ENCODE assay signal across 28 mouse cellular contexts in the genomic region with DNA sequence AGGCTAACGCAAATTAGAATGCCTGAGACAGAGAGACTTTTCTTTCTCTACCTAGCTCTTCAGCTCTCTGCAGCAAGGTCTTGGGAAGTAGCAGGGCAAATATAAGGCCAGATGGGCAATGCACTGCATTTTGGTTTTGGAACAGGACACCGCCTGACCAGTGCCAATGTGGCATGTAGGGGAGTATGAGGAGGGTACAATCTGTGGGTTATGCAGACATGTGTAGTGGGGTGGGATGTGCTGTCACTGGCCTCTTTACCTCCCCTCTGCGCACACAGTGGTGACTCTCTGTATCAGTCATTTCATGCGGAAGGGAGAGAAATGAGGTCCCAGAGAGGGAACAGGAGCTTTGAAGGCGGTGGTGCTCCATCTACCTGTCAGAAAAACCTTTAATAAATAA.
DNase-seq lines count a peak whose midpoint lies in the region; ATAC-seq lines count a peak whose summit lies in the region.
"Had no signal": no experiment of that assay in that cellular context is flagged by ENCODE, and none has a peak within 500 bp of the region (broad histone marks: within the 10 kb centered on the region; RNA-seq: fewer than 3 reads in every experiment).

No protein-coding gene starts in this region.

- 65% methylated on average over 5 of the region's 5 CpGs for WGBS in hindbrain, embryonic 14.5 days
- 77% methylated on average over 5 of the region's 5 CpGs for WGBS in hindbrain, embryonic 12.5 days

- H3K4me3 ChIP-seq in hindbrain, embryonic 14.5 days (replicated peaks; ENCODE audit: low read length): no peak overlapping the region
- H3K4me3 ChIP-seq in hindbrain, embryonic 12.5 days: no peak overlapping the region
- H3K4me3 ChIP-seq: embryonic facial prominence, embryonic 12.5 days; embryonic facial prominence, embryonic 15.5 days; gastrocnemius, adult 2 months; heart, embryonic 13.5 days had no signal

- no peak overlapping the region for H3K4me2 ChIP-seq in hindbrain, embryonic 14.5 days (replicated peaks)
- no peak overlapping the region for H3K4me2 ChIP-seq in hindbrain, embryonic 12.5 days (replicated peaks)
- H3K4me2 ChIP-seq: embryonic facial prominence, embryonic 12.5 days; embryonic facial prominence, embryonic 15.5 days; heart, embryonic 13.5 days had no signal

- H3K4me1 ChIP-seq in hindbrain, embryonic 14.5 days (replicated peaks; ENCODE audit: control insufficient read depth, insufficient read depth, low read length): no peaks in the 10 kb centered on the region
- no peaks in the 10 kb centered on the region for H3K4me1 ChIP-seq in hindbrain, embryonic 12.5 days
- H3K4me1 ChIP-seq: embryonic facial prominence, embryonic 15.5 days had no signal

- no peak overlapping the region for H3K9ac ChIP-seq in hindbrain, embryonic 14.5 days
- H3K9ac ChIP-seq in hindbrain, embryonic 12.5 days: no peak overlapping the region
- H3K9ac ChIP-seq: embryonic facial prominence, embryonic 12.5 days; embryonic facial prominence, embryonic 15.5 days; forebrain, postnatal 0 days; heart, embryonic 13.5 days had no signal

- no peaks in the 10 kb centered on the region for H3K27me3 ChIP-seq in hindbrain, embryonic 14.5 days (ENCODE audit: control insufficient read depth, insufficient read depth, low read length)
- H3K27me3 ChIP-seq in hindbrain, embryonic 12.5 days: no peaks in the 10 kb centered on the region
- H3K27me3 ChIP-seq: CH12.LX; embryonic facial prominence, embryonic 12.5 days; embryonic facial prominence, embryonic 15.5 days; heart, embryonic 13.5 days; Patski had no signal

- H3K36me3 ChIP-seq in hindbrain, embryonic 14.5 days (replicated peaks; ENCODE audit: control insufficient read depth, insufficient read depth): no peaks in the 10 kb centered on the region
- H3K36me3 ChIP-seq in hindbrain, embryonic 12.5 days: no peaks in the 10 kb centered on the region
- H3K36me3 ChIP-seq: embryonic facial prominence, embryonic 12.5 days; embryonic facial prominence, embryonic 15.5 days; G1E; heart, embryonic 13.5 days had no signal

- DNase-seq in cerebellum, postnatal 14 days: peak; percentile 7 to 13
- DNase-seq in cerebellum, postnatal 25 days: no peak
- no peak for DNase-seq in hindbrain, embryonic 14.5 days (ENCODE audit: low spot score)
- peak; percentile 33 for DNase-seq in retina, postnatal 1 day
- DNase-seq in retina, embryonic 14.5 days (ENCODE audit: low spot score): no peak
- no peak for DNase-seq in thymus, postnatal 14 days
- DNase-seq: adrenal gland, postnatal 10 days; adrenal gland, postnatal 36 days; B cell, adult 2 months; cerebellum, adult 11 months; cerebellum, adult 2 months; cerebellum, adult 9-11 months; forebrain, postnatal 0 days; gastrocnemius, adult 2 months; gastrocnemius, postnatal 14 days; heart, adult 18-20 months; heart, postnatal 14 days; heart, postnatal 4 days; kidney, adult 18-20 months had no signal

- no peaks in the 10 kb centered on the region for H3K9me3 ChIP-seq in hindbrain, embryonic 14.5 days (ENCODE audit: control insufficient read depth, low read length)
- no peaks in the 10 kb centered on the region for H3K9me3 ChIP-seq in hindbrain, embryonic 12.5 days (replicated peaks)
- H3K9me3 ChIP-seq: embryonic facial prominence, embryonic 12.5 days; embryonic facial prominence, embryonic 15.5 days; heart, embryonic 13.5 days had no signal

- ATAC-seq in hindbrain, embryonic 14.5 days (ENCODE audit: low FRiP score): peak; percentile 72; the same call in 1 of the 2 replicates
- ATAC-seq in hindbrain, embryonic 12.5 days (ENCODE audit: low FRiP score): no peak
- ATAC-seq: forebrain, embryonic 14.5 days; forebrain, postnatal 0 days; intestine, embryonic 16.5 days; Patski had no signal

- H3K27ac ChIP-seq in hindbrain, embryonic 14.5 days: no peak overlapping the region
- H3K27ac ChIP-seq in hindbrain, embryonic 12.5 days: no peak overlapping the region
- H3K27ac ChIP-seq: embryonic facial prominence, embryonic 12.5 days; embryonic facial prominence, embryonic 15.5 days; gastrocnemius, adult 2 months; heart, embryonic 13.5 days had no signal

Comparison
In these comparisons a context has a peak if more than half of its experiments do, and no peak if none do; other contexts are left out.
1. DNase-seq: peak in cerebellum, postnatal 14 days (2 of 2) and retina, postnatal 1 day (single experiment); none in cerebellum, postnatal 25 days (0 of 2), hindbrain, embryonic 14.5 days (single experiment), retina, embryonic 14.5 days (single experiment) and thymus, postnatal 14 days (single experiment).